Mouse (Mus musculus) stomach, postnatal 0 days (tissue): Measurements from ENCODE around the gene Foxp1. TPM values are rescaled to one million over a fixed set of nuclear protein-coding genes. Genes with fewer than 3 reads are reported as not detected.

Experiments used
- ATAC-seq: fragments of 200-750 bp; cut with Nextera tagmentation; 2 replicates; pipeline ENCODE4 v1.8.0; 2017; ENCODE audit not compliant: low FRiP score, low TSS enrichment
- DNase-seq: peaks from one replicate; pipeline ENCODE4 v3.0.0-alpha.2; 2016; ENCODE audit warnings: low spot score
- H3K27ac ChIP-seq: fragments of 300-500 bp; sonication (generic); replicated peaks from 2 replicates; pipeline ENCODE4 v1.5.1; 2014; ENCODE audit warnings: mild to moderate bottlenecking, control low read depth
- H3K27me3 ChIP-seq: fragments of 300-500 bp; sonication (generic); 2 replicates; pipeline ENCODE4 v1.6.1; 2014; ENCODE audit warnings: low read length; ENCODE audit not compliant: control insufficient read depth, insufficient read depth
- H3K36me3 ChIP-seq: fragments of 300-500 bp; sonication (generic); 2 replicates; pipeline ENCODE4 v1.6.1; 2014; ENCODE audit warnings: low read length, mixed read lengths; ENCODE audit not compliant: control insufficient read depth, insufficient read depth
- H3K4me1 ChIP-seq: fragments of 300-500 bp; sonication (generic); replicated peaks from 2 replicates; pipeline ENCODE4 v1.6.1; 2014; ENCODE audit warnings: antibody characterized with exemption; ENCODE audit not compliant: control insufficient read depth, insufficient read depth
- H3K4me2 ChIP-seq: fragments of 300-500 bp; sonication (generic); replicated peaks from 2 replicates; pipeline ENCODE4 v1.6.1; 2014; ENCODE audit warnings: low read depth, mild to moderate bottlenecking, control low read depth, moderate library complexity
- H3K4me3 ChIP-seq: fragments of 300-500 bp; sonication (generic); 2 replicates; pipeline ENCODE4 v1.5.1; 2014; ENCODE audit warnings: low read depth, low read length, control low read depth
- H3K9ac ChIP-seq: fragments of 300-500 bp; sonication (generic); 2 replicates; pipeline ENCODE4 v1.6.1; 2014; ENCODE audit warnings: mild to moderate bottlenecking, low read length, control low read depth, mixed read lengths
- H3K9me3 ChIP-seq: fragments of 300-500 bp; sonication (generic); 2 replicates; pipeline ENCODE4 v1.6.1; 2016; ENCODE audit warnings: low read length; ENCODE audit not compliant: control insufficient read depth
- CTCF ChIP-seq: IDR thresholded peaks from 2 replicates; pipeline ENCODE4 v1.5.1; 2016; ENCODE audit warnings: antibody characterized with exemption, low read depth, mild to moderate bottlenecking, moderate library complexity
- EP300 ChIP-seq: optimal IDR thresholded peaks from 2 replicates; pipeline ENCODE3; 2016; ENCODE audit warnings: antibody characterized with exemption
- WGBS: fragments of 180-500 bp; shearing (Covaris S2); extraction: QIAGEN DNeasy Blood & Tissue Kit; methylation state at CpG from one replicate; pipeline ENCODE4 v1.1.7; 2014; 5-methylcytosine and 5-hydroxymethylcytosine counted together
- polyA plus RNA-seq: library from polyadenylated mRNA; unstranded; fragments of >200 nt; fragmentation: Nextera tagmentation; extraction: Ambion mirVana; gene quantifications from 2 replicates; pipeline ENCODE4 v1.2.1, GENCODE M21; 2015

Gene Foxp1
- polyA plus RNA-seq, 1 experiment from 2014 or later = 68.9 TPM

DNA sequence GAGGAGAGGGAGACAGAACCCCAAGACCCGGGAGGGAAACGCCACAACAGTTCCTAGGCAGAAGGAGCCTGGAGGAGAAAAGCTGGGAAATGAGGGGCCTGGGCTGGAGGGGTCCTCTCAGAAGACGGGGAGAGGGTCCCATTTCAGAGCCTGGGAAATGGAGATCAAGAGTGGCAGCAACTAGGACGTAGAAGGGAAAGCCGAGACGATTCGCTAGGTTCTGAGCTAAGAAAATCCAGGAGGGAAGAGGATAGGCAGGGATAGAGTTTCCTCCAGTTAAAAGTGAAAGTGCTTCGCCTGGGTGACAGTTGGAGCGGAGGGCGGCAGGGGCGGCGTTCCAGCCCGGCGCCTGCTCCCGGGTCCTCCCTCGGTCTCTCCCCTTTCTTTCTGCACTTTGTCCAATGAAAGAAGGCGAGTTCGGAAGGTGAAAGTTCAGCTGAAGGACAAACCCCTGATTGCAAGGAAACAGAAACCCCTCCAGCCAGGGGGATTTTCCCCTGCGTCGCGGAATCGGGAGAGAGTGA is 650 bp upstream of the Foxp1 start:
- no peaks in the 10 kb centered on the region for H3K36me3 ChIP-seq
- peak; percentile 79 for DNase-seq
- H3K4me3 ChIP-seq = peak overlapping the region; percentile 97
- ATAC-seq = peak; percentile 58
- peak overlapping the region; percentile 100 for H3K27ac ChIP-seq
- peak overlapping the region; percentile 98 for H3K9ac ChIP-seq
- H3K27me3 ChIP-seq = no peaks in the 10 kb centered on the region
- TF ChIP-seq EP300 (no peak), CTCF (no peak)
- H3K4me2 ChIP-seq = peak overlapping the region; percentile 53
- H3K9me3 ChIP-seq = no peaks in the 10 kb centered on the region
- under 1% methylated on average over 22 of the region's 22 CpGs for WGBS
- H3K4me1 ChIP-seq = no peaks in the 10 kb centered on the region

DNA sequence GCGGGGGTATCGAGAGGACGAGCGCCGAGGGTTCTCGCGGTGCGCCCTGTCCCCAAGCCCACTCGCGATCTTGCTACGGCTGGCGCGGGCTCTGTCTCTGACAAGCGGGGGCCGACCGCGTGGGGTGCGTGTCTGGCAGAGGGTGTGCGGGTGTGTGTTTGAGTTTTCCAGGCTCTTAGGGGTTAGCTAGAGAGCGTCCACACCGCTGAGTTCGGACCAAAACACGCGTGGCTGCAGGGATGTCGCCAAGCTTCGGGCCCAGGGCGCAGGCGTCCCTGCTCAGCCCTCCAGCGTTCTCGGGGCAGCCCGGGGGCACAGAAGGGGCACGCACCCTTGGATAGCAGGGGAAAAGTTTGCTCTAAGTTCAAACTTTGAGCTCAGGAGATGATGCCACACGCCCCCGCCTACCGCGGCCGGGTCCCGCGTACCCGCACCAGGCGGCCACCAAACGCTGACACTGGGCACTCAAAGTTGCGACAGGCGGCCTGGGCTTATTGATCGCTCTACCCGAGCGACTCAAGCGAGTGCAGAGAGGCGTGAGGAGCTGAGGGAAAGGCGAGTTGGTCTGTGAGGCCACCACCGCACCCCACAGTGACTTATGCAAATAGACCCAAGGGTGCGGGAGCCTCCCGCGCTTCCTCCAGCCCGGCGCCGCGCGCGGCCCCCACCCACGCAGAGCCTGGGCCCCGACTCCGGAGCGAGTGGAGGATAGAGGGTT is 721 bp downstream of the Foxp1 start:
- peak overlapping the region; percentile 100 for H3K27ac ChIP-seq
- peak overlapping the region; percentile 97 for H3K4me3 ChIP-seq
- no peaks in the 10 kb centered on the region for H3K4me1 ChIP-seq
- no peaks in the 10 kb centered on the region for H3K9me3 ChIP-seq
- H3K9ac ChIP-seq = peak overlapping the region; percentile 98
- DNase-seq = peak; percentile 72
- H3K36me3 ChIP-seq = no peaks in the 10 kb centered on the region
- under 1% methylated on average over 64 of the region's 64 CpGs for whole genome bisulfite sequencing
- ATAC-seq = peak; percentile 38
- H3K4me2 ChIP-seq = peak overlapping the region; percentile 53
- no peak for TF ChIP-seq EP300
- TF ChIP-seq CTCF = no peak
- H3K27me3 ChIP-seq = no peaks in the 10 kb centered on the region

DNA sequence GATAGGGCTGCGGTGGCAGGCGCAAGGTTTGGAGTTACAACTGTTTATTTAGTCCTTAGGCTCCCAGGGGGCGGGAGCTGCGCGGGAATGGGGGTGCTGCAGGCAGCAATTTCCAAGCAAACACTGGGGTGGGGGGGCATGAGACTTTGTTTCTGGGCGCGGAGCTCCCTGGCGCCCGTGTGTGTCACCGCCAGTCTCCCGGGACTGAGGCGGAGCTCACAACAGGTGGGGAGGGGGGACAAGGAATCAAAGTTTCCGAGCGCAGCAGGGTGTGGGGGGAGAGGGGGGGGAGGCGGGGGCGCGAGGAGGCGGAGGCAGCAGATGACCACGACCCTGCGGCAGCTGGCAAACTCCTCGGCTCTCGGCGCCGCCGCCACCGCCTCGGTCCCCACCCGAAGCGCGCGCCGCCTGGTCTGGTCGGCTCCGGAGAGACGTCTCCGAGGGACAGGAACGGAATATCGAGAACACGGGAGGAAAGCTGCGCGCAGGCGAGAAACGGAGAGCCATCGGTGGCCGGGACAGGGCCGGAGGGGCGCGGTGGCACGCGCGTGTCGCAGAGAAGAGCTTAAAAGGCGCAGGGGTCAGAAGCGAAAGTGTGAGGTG is 1.4 kb downstream of the Foxp1 start:
- no peaks in the 10 kb centered on the region for H3K9me3 ChIP-seq
- no peaks in the 10 kb centered on the region for H3K4me1 ChIP-seq
- under 1% methylated on average over 53 of the region's 54 CpGs for WGBS
- no peaks in the 10 kb centered on the region for H3K36me3 ChIP-seq
- peak overlapping the region; percentile 53 for H3K4me2 ChIP-seq
- H3K27ac ChIP-seq = peak overlapping the region; percentile 100
- H3K4me3 ChIP-seq = peak overlapping the region; percentile 97
- peak overlapping the region; percentile 98 for H3K9ac ChIP-seq
- peak; percentile 85 for ATAC-seq
- DNase-seq = peak; percentile 91
- no peak for TF ChIP-seq EP300
- TF ChIP-seq CTCF = no peak
- no peaks in the 10 kb centered on the region for H3K27me3 ChIP-seq

DNA sequence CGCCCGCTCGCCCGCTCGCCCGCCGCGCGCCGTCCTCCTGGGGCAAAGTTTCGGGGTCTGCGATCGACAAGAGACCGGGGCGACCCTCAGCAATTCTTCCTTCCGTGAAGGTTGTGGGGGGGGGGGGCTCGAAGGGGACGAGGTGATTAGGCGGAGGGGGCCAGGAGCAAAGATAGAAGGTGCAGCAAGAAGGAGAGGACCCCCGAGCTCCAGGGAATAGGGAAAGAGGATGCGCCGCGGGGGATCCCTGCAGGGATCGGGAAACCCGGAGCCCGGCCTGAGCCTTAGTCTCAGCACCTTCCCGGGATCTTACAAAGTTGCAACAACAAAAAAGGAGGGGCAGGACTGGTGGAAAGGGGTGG is 1.9 kb downstream of the Foxp1 start:
- Histone ChIP-seq H3K27me3 (no peaks in the 10 kb centered on the region), H3K9ac (peak overlapping the region; percentile 98), H3K9me3 (no peaks in the 10 kb centered on the region), H3K27ac (peak overlapping the region; percentile 100), H3K4me3 (peak overlapping the region; percentile 97), H3K4me2 (peak overlapping the region; percentile 53), H3K4me1 (no peaks in the 10 kb centered on the region), H3K36me3 (no peaks in the 10 kb centered on the region)
- ATAC-seq = no peak
- WGBS = under 1% methylated on average over 25 of the region's 27 CpGs
- TF ChIP-seq CTCF (no peak), EP300 (no peak)
- DNase-seq = no peak

DNA sequence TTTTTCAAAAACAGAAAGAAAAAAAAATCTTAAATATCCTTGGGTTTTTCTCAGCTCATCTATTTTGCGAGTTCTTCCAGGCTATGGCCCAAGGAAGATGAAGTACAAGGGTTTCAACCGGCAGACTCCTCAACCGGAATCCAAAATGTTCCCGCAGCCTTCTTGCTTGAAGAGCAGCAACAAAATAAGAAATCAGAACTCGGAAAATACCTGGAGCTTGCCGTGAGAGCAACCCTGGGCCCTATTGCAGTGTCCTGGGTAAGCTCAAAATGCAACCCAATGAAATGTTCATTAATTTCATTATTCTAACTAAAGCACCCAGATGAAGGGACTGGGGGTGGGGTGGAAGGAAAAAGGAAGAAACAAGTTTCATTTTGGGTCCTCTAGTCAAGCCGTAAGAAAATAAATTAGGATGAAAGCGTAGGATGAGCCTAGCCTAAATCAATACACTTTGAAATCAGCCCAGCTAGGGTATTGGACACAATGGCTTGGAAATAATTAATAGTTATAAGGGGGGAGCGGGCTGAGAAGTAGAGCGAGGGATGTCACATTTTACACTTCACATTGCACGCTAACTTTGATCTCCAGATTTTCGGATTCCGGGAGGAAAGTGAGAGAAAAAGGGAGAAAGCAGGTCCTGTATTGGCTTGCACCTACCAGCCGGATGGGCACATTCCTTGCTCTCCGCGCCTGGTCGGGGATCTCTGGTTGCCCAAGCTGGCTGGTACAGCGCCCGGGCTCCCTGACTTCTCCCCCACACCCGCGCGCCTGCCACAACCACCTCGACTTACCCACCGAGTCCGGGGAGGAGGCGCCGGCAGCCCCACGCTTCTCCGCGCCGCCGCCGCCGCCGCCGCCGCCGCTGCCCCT is 2.5 kb downstream of the Foxp1 start:
- Histone ChIP-seq H3K4me2 (peak overlapping the region; percentile 53), H3K36me3 (no peaks in the 10 kb centered on the region), H3K27ac (peak overlapping the region; percentile 100), H3K9me3 (no peaks in the 10 kb centered on the region), H3K4me1 (no peaks in the 10 kb centered on the region), H3K9ac (peak overlapping the region; percentile 98), H3K4me3 (peak overlapping the region; percentile 97), H3K27me3 (no peaks in the 10 kb centered on the region)
- DNase-seq (peak; percentile 56), ATAC-seq (no peak)
- 9% methylated on average over 34 of the region's 38 CpGs for WGBS
- no peak for TF ChIP-seq EP300
- no peak for TF ChIP-seq CTCF
